Mouse (Mus musculus) spleen, adult 2 months (tissue): Measurements from ENCODE around the gene Hils1.
"Not testable (repeated sequence)": the region's sequence is repeated elsewhere in the genome, so short reads cannot be mapped to it uniquely, and the experiment has no call there.

ENCODE experiments used
- CTCF ChIP-seq: fragments of 200-500 bp; IDR thresholded peaks from 2 replicates; pipeline ENCODE4 v1.5.1; 2011; ENCODE audit warnings: mild to moderate bottlenecking, inconsistent platforms; ENCODE audit not compliant: insufficient read depth, insufficient read length, insufficient replicate concordance; ENCODE audit errors: extremely low read depth
- POLR2A ChIP-seq: fragments of 200-500 bp; IDR thresholded peaks from 2 replicates; pipeline ENCODE4 v1.6.1; 2011; ENCODE audit warnings: low read depth, low read length, inconsistent platforms

- not testable (repeated sequence) for TF ChIP-seq CTCF, POLR2A
Observed at GRCm38 (mm10) chr11:94969709-94970108, 2.3 kb downstream of the Hils1 start.
